14 mouse cellular contexts compared by ENCODE assay signal in the genomic region with DNA sequence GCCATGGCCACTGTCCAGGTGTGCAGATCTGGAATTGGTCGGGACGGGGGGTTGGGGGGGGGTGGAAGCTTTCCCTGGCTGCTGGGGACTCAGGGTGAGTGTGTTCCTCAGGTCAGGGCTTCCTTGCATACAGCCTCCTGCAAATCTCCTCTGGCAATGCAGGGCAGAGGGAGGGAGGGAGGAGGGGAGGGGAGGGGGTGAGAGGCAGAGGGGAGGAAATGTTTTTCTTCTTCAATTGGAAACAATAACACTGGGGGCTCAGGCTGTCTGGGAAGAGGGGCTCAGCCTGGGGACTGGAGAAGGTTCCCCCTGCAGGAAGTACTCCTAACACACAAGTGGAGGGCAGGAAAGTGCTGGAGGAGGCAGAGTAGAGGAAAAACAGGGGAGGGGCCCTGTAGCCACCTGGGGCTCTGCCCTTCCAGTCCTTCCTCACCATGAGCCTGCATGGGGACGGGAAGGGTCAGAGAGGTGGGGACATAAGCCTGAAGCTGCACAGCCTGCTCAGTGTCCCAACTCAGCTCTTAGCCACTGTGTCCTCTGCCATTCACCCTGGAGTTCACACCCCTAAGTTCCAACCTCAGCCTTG. TPM values are rescaled to one million over a fixed set of nuclear protein-coding genes. Genes with fewer than 3 reads are reported as not detected.
DNase-seq lines count a peak whose midpoint lies in the region; ATAC-seq and TF ChIP-seq lines count a peak whose summit lies in the region.
"Had no signal": no experiment of that assay in that cellular context is flagged by ENCODE, and none has a peak within 500 bp of the region (broad histone marks: within the 10 kb centered on the region; RNA-seq: fewer than 3 reads in every experiment).

No protein-coding gene starts in this region.

- no peak for ATAC-seq in kidney, postnatal 0 days (replicated peaks; ENCODE audit: low FRiP score, low read depth)
- no peak for ATAC-seq in embryonic facial prominence, embryonic 14.5 days (ENCODE audit: low read depth)
- no peak for ATAC-seq in limb, embryonic 13.5 days (ENCODE audit: low FRiP score, low read depth)
- ATAC-seq: activated CD4-positive, CD25-positive, alpha-beta regulatory T cell, adult 4 months; forebrain, postnatal 0 days had no signal

- peaks cover 20% of the 10 kb centered on the region; the same call in 1 of the 2 replicates for H3K4me1 ChIP-seq in kidney, postnatal 0 days (replicated peaks; ENCODE audit: insufficient read depth, low read length)
- peaks cover 14% of the 10 kb centered on the region for H3K4me1 ChIP-seq in embryonic facial prominence, embryonic 14.5 days (ENCODE audit: control insufficient read depth, insufficient read depth, low read length)
- peaks cover 40% of the 10 kb centered on the region for H3K4me1 ChIP-seq in limb, embryonic 13.5 days

- no peaks in the 10 kb centered on the region for H3K36me3 ChIP-seq in kidney, postnatal 0 days (ENCODE audit: insufficient read depth, low read length)
- H3K36me3 ChIP-seq in embryonic facial prominence, embryonic 14.5 days (ENCODE audit: control insufficient read depth, insufficient read depth, low read length) = no peaks in the 10 kb centered on the region
- no peaks in the 10 kb centered on the region for H3K36me3 ChIP-seq in limb, embryonic 13.5 days
- H3K36me3 ChIP-seq: hindbrain, embryonic 15.5 days had no signal

- peak; percentile 41 for DNase-seq in embryo, embryonic 11 days
- DNase-seq in embryo, embryonic 10 days (ENCODE audit: low spot score) = no peak
- DNase-seq in kidney, postnatal 0 days (ENCODE audit: low spot score) = no peak
- DNase-seq in kidney, postnatal 4 days = no peak
- DNase-seq in embryonic facial prominence, embryonic 14.5 days (ENCODE audit: low spot score) = no peak
- no peak for DNase-seq in adrenal gland, postnatal 36 days
- DNase-seq in layer of hippocampus, adult 9-11 months = no peak
- DNase-seq: forebrain, postnatal 0 days had no signal

- no peaks in the 10 kb centered on the region for H3K9me3 ChIP-seq in kidney, postnatal 0 days (replicated peaks; ENCODE audit: low read length)
- no peaks in the 10 kb centered on the region for H3K9me3 ChIP-seq in embryonic facial prominence, embryonic 14.5 days (ENCODE audit: control insufficient read depth, low read length)
- H3K9me3 ChIP-seq in limb, embryonic 13.5 days = no peaks in the 10 kb centered on the region
- H3K9me3 ChIP-seq: hindbrain, embryonic 15.5 days; megakaryocyte, embryonic 14.5 days had no signal

- no peak overlapping the region for H3K4me2 ChIP-seq in kidney, postnatal 0 days (ENCODE audit: low read length)
- no peak overlapping the region for H3K4me2 ChIP-seq in embryonic facial prominence, embryonic 14.5 days (ENCODE audit: low read depth, low read length)
- H3K4me2 ChIP-seq in limb, embryonic 13.5 days (replicated peaks) = no peak overlapping the region
- H3K4me2 ChIP-seq: hindbrain, embryonic 15.5 days had no signal

- WGBS in kidney, postnatal 0 days = 15% methylated on average over 3 of the region's 3 CpGs
- 8% methylated on average over 3 of the region's 3 CpGs for WGBS in embryonic facial prominence, embryonic 14.5 days
- WGBS in limb, embryonic 13.5 days = 11% methylated on average over 3 of the region's 3 CpGs

- H3K27ac ChIP-seq in kidney, postnatal 0 days = peak overlapping the region; percentile 94
- peak overlapping the region; percentile 55; the same call in 1 of the 2 replicates for H3K27ac ChIP-seq in embryonic facial prominence, embryonic 14.5 days (replicated peaks; ENCODE audit: low read depth, low read length)
- H3K27ac ChIP-seq in limb, embryonic 13.5 days = peak overlapping the region; percentile 55; the same call in 1 of the 2 replicates
- H3K27ac ChIP-seq: hindbrain, embryonic 15.5 days had no signal

- H3K4me3 ChIP-seq in kidney, postnatal 0 days (replicated peaks; ENCODE audit: low read depth, low read length) = no peak overlapping the region
- H3K4me3 ChIP-seq in embryonic facial prominence, embryonic 14.5 days (ENCODE audit: low read depth, low read length) = no peak overlapping the region
- no peak overlapping the region for H3K4me3 ChIP-seq in limb, embryonic 13.5 days
- H3K4me3 ChIP-seq: hindbrain, embryonic 15.5 days; megakaryocyte, embryonic 14.5 days had no signal

- H3K27me3 ChIP-seq in kidney, postnatal 0 days (ENCODE audit: insufficient read depth, low read length) = no peaks in the 10 kb centered on the region; the same call in 1 of the 2 replicates
- peaks cover 17% of the 10 kb centered on the region for H3K27me3 ChIP-seq in embryonic facial prominence, embryonic 14.5 days (replicated peaks; ENCODE audit: control insufficient read depth, insufficient read depth, low read length)
- H3K27me3 ChIP-seq in limb, embryonic 13.5 days = peaks cover 23% of the 10 kb centered on the region

- peak; percentile 42; the same call in 1 of the 2 replicates for TF ChIP-seq CTCF in kidney, postnatal 0 days (IDR thresholded peaks at IDR 0.05; ENCODE audit: low read depth)

- no peak overlapping the region for H3K9ac ChIP-seq in kidney, postnatal 0 days (ENCODE audit: low read depth, low read length)
- H3K9ac ChIP-seq in embryonic facial prominence, embryonic 14.5 days (ENCODE audit: low read depth, low read length) = peak overlapping the region; percentile 25; the same call in 1 of the 2 replicates
- H3K9ac ChIP-seq in limb, embryonic 13.5 days = no peak overlapping the region
- H3K9ac ChIP-seq: forebrain, postnatal 0 days; hindbrain, embryonic 15.5 days had no signal

RNA-seq across cellular contexts. Expression of a gene that starts 3.0 kb away (rescaled TPM):
- polyA plus RNA-seq in kidney, postnatal 0 days (2015; fragmentation: Nextera tagmentation; extraction: Ambion mirVana) = 42.3 and 42.4 TPM in 2 replicates
- polyA plus RNA-seq in embryonic facial prominence, embryonic 14.5 days (2014; fragmentation: Nextera tagmentation; extraction: Ambion mirVana) = 45.5 and 46.9 TPM in 2 replicates
- 27.6 and 30.0 TPM in 2 replicates for polyA plus RNA-seq in limb, embryonic 13.5 days (2015; fragmentation: Nextera tagmentation; extraction: Ambion mirVana)
- total RNA-seq in adrenal gland, postnatal 36 days (2021) = 100 to 1,000 TPM; 140 to 167 TPM

RNA-seq across cellular contexts. Expression of a gene that starts 53.1 kb away (rescaled TPM):
- not detected in 2 replicates for polyA plus RNA-seq in kidney, postnatal 0 days (2015; fragmentation: Nextera tagmentation; extraction: Ambion mirVana)
- polyA plus RNA-seq in embryonic facial prominence, embryonic 14.5 days (2014; fragmentation: Nextera tagmentation; extraction: Ambion mirVana) = not detected in 2 replicates
- not detected in 2 replicates for polyA plus RNA-seq in limb, embryonic 13.5 days (2015; fragmentation: Nextera tagmentation; extraction: Ambion mirVana)
- not detected for total RNA-seq in adrenal gland, postnatal 36 days (2021)
- total RNA-seq: ES-E14; forebrain, postnatal 0 days had no signal
- polyA plus RNA-seq: forebrain, postnatal 0 days; hindbrain, embryonic 15.5 days; neural tube, embryonic 14.5 days had no signal
